Mouse (Mus musculus) spleen, postnatal 36 days (tissue): ENCODE measurements around the gene Trim33.

Source experiments
- DNase-seq, 2 experiments: peaks; one replicate each; pipeline ENCODE4 v3.0.0; 2022; ENCODE audit warnings: low spot score in 2 of 2, mixed read lengths in 1 of 2

Gene Trim33

GRCm38 (mm10) chr3:103400807-103401206, 121.7 kb downstream of the Trim33 start:
- DNase-seq = no peak

GRCm38 (mm10) chr3:103401342-103402098, 122.4 kb downstream of the Trim33 start:
- DNase-seq = no peak

GRCm38 (mm10) chr3:103402212-103402611, 123.1 kb downstream of the Trim33 start:
- no peak for DNase-seq

GRCm38 (mm10) chr3:103405135-103405534, 126.0 kb downstream of the Trim33 start:
- no peak for DNase-seq

GRCm38 (mm10) chr3:103405871-103406765, 127.0 kb downstream of the Trim33 start:
- DNase-seq = no peak
